Mouse (Mus musculus): ENCODE measurements at regions not wholly inside any gene's neighbourhood (a gene's known extent, or its start where the extent isn't known, plus 50 kb on each side); places are given as distances from the start of the nearest gene placed in this dataset.

DNA sequence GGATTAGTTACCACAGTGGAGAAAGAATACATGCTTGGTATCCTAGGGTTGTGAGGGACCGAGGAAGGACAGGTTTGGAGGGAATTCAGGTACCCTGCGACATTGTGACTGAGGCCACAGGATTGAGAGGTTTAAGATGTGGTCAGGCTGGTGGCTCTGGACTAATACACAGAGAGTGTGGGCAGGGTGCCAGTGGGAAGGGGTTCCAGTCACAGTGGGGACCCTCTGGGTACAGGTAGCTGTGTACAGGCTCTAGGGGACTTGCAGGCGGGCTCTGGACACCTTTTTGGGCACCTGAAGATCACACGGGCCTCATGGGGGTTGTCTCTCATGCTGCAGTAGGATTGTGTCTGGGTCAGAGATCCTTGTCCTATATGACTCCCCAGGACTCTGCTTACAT lies 213.1 kb upstream of the Kcnab2 start:
- Histone ChIP-seq H3K4me2 (replicated peaks; ENCODE audit: low read depth, low read length) (no peak overlapping the region), H3K36me3 (ENCODE audit: control insufficient read depth, insufficient read depth, low read length) (no peaks in the 10 kb centered on the region), H3K27me3 (ENCODE audit: control insufficient read depth, insufficient read depth, low read length) (no peaks in the 10 kb centered on the region), H3K27ac (ENCODE audit: low read depth, low read length) (no peak overlapping the region), H3K4me1 (replicated peaks; ENCODE audit: control insufficient read depth, insufficient read depth, low read length) (no peaks in the 10 kb centered on the region), H3K4me3 (ENCODE audit: low read depth, low read length) (no peak overlapping the region), H3K9me3 (ENCODE audit: control insufficient read depth, low read length) (no peaks in the 10 kb centered on the region), H3K9ac (ENCODE audit: low read depth, low read length) (no peak overlapping the region)
- 90% methylated on average over 4 of the region's 4 CpGs for whole genome bisulfite sequencing
- DNase-seq (ENCODE audit: low spot score) (no peak), ATAC-seq (ENCODE audit: low FRiP score) (no peak)

DNA sequence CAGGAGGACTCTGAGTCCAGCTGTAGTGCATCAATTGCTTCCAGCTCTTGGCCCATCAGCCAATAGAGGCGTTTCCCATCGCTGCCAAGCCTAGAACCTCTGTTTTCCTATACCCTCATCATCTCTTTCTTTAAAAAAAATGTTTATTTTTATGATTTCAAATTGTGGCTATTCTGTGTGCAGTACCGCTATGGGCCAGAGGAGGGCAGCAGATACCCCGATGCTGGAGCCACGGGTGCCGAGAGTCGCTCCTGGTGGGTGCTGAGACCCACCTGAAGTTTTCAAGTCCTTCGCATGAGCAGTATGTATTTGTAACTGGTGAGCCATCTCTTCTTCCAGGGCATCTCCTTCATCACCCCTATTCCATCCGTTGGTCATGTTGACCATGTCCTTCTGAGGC lies 212.2 kb upstream of the Kcnab2 start:
- Histone ChIP-seq H3K27me3 (ENCODE audit: control insufficient read depth, insufficient read depth, low read length) (no peaks in the 10 kb centered on the region), H3K27ac (ENCODE audit: low read depth, low read length) (no peak overlapping the region), H3K4me1 (replicated peaks; ENCODE audit: control insufficient read depth, insufficient read depth, low read length) (no peaks in the 10 kb centered on the region), H3K4me3 (ENCODE audit: low read depth, low read length) (no peak overlapping the region), H3K36me3 (ENCODE audit: control insufficient read depth, insufficient read depth, low read length) (no peaks in the 10 kb centered on the region), H3K9ac (ENCODE audit: low read depth, low read length) (no peak overlapping the region), H3K9me3 (ENCODE audit: control insufficient read depth, low read length) (no peaks in the 10 kb centered on the region), H3K4me2 (replicated peaks; ENCODE audit: low read depth, low read length) (no peak overlapping the region)
- WGBS = 91% methylated on average over 9 of the region's 9 CpGs
- ATAC-seq (ENCODE audit: low FRiP score) (no peak), DNase-seq (ENCODE audit: low spot score) (no peak)

- no peak overlapping the region for H3K27ac ChIP-seq (ENCODE audit: low read depth, low read length)
Measured at GRCm38 (mm10) chr4:152686509-152687081, 208.9 kb upstream of the Kcnab2 start.

GRCm38 (mm10) chr4:152674140-152674539 lies 196.5 kb upstream of the Kcnab2 start:
- Histone ChIP-seq H3K9ac (ENCODE audit: low read depth, low read length) (no peak overlapping the region), H3K4me2 (replicated peaks; ENCODE audit: low read depth, low read length) (no peak overlapping the region), H3K27ac (ENCODE audit: low read depth, low read length) (peak overlapping the region; percentile 62), H3K4me1 (replicated peaks; ENCODE audit: control insufficient read depth, insufficient read depth, low read length) (no peaks in the 10 kb centered on the region), H3K27me3 (ENCODE audit: control insufficient read depth, insufficient read depth, low read length) (no peaks in the 10 kb centered on the region), H3K4me3 (ENCODE audit: low read depth, low read length) (no peak overlapping the region), H3K9me3 (ENCODE audit: control insufficient read depth, low read length) (no peaks in the 10 kb centered on the region), H3K36me3 (ENCODE audit: control insufficient read depth, insufficient read depth, low read length) (no peaks in the 10 kb centered on the region)
- 23% methylated on average over 11 of the region's 11 CpGs for WGBS
- peak; percentile 64 for DNase-seq (ENCODE audit: low spot score)
- ATAC-seq (ENCODE audit: low FRiP score) = peak; percentile 89

More at GRCm38 (mm10) chr4:152686509-152687081, 208.9 kb upstream of the Kcnab2 start:
- H3K4me1 ChIP-seq (replicated peaks; ENCODE audit: control insufficient read depth, insufficient read depth, low read length) = no peaks in the 10 kb centered on the region
- H3K9ac ChIP-seq (ENCODE audit: low read depth, low read length) = no peak overlapping the region
- no peak overlapping the region for H3K4me2 ChIP-seq (replicated peaks; ENCODE audit: low read depth, low read length)
- ATAC-seq (ENCODE audit: low FRiP score) (no peak), DNase-seq (ENCODE audit: low spot score) (no peak)
- H3K4me3 ChIP-seq (ENCODE audit: low read depth, low read length) = no peak overlapping the region
- 58% methylated on average over 12 of the region's 12 CpGs for WGBS
- no peaks in the 10 kb centered on the region for H3K36me3 ChIP-seq (ENCODE audit: control insufficient read depth, insufficient read depth, low read length)
- no peaks in the 10 kb centered on the region for H3K27me3 ChIP-seq (ENCODE audit: control insufficient read depth, insufficient read depth, low read length)
- H3K9me3 ChIP-seq (ENCODE audit: control insufficient read depth, low read length) = no peaks in the 10 kb centered on the region

DNA sequence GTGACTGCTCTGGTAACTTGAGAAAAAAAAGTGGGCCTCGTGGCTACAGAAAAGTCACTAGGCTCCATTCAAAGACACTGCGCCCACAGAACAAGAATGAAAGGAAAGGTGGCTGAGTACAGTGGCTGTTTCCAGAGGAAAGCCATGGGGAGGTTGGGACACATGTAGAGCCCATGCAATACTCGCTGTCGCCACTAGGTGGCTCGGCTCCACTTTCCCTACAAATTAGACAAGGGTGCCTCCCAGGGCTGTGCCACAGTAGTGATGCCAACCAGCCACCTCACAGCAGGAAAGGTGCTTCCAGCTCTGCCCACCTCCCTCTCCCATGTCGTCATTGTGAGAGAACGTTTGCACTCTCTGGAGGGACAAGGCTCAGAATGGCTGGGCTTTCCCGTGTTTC lies 185.8 kb upstream of the Kcnab2 start:
- Histone ChIP-seq H3K4me1 (replicated peaks; ENCODE audit: control insufficient read depth, insufficient read depth, low read length) (no peaks in the 10 kb centered on the region), H3K9ac (ENCODE audit: low read depth, low read length) (no peak overlapping the region), H3K9me3 (ENCODE audit: control insufficient read depth, low read length) (no peaks in the 10 kb centered on the region), H3K27ac (ENCODE audit: low read depth, low read length) (no peak overlapping the region), H3K36me3 (ENCODE audit: control insufficient read depth, insufficient read depth, low read length) (no peaks in the 10 kb centered on the region), H3K4me2 (replicated peaks; ENCODE audit: low read depth, low read length) (no peak overlapping the region), H3K27me3 (ENCODE audit: control insufficient read depth, insufficient read depth, low read length) (no peaks in the 10 kb centered on the region), H3K4me3 (ENCODE audit: low read depth, low read length) (no peak overlapping the region)
- 39% methylated on average over 8 of the region's 8 CpGs for WGBS
- DNase-seq (ENCODE audit: low spot score) = peak; percentile 58
- 0 out of 2 replicates have a peak, but pooled peaks have one; percentile 43 for ATAC-seq (ENCODE audit: low FRiP score)

- Histone ChIP-seq H3K27ac (ENCODE audit: low read depth, low read length) (no peak overlapping the region), H3K36me3 (ENCODE audit: control insufficient read depth, insufficient read depth, low read length) (no peaks in the 10 kb centered on the region), H3K9me3 (ENCODE audit: control insufficient read depth, low read length) (no peaks in the 10 kb centered on the region), H3K27me3 (ENCODE audit: control insufficient read depth, insufficient read depth, low read length) (no peaks in the 10 kb centered on the region), H3K4me3 (ENCODE audit: low read depth, low read length) (no peak overlapping the region), H3K4me2 (replicated peaks; ENCODE audit: low read depth, low read length) (no peak overlapping the region), H3K9ac (ENCODE audit: low read depth, low read length) (no peak overlapping the region), H3K4me1 (replicated peaks; ENCODE audit: control insufficient read depth, insufficient read depth, low read length) (no peaks in the 10 kb centered on the region)
- no peak for ATAC-seq (ENCODE audit: low FRiP score)
- DNase-seq (ENCODE audit: low spot score) = no peak
- 90% methylated on average over 12 of the region's 12 CpGs for WGBS
Measured at GRCm38 (mm10) chr4:152663069-152663468, 185.4 kb upstream of the Kcnab2 start.

DNA sequence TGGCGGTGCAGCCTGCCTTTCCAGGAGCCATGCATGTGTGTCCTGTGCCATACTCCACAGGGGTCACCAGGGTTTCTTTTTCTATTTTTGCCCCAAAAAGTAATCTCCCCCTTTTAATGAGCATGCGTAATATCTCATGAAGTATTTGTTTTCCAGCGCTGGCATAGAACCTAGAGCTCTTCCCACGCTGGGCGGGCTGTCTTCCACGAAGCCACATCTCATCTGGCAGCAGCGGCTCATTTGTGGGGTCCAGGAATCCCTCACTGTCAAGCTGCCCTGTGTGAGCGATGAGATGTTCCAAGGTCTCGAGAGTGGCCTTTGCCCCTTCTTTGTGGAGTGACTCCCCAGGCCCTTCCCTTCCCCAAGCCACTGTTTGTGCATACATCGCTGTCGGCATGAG lies 184.8 kb upstream of the Kcnab2 start:
- no peak for ATAC-seq (ENCODE audit: low FRiP score)

DNA sequence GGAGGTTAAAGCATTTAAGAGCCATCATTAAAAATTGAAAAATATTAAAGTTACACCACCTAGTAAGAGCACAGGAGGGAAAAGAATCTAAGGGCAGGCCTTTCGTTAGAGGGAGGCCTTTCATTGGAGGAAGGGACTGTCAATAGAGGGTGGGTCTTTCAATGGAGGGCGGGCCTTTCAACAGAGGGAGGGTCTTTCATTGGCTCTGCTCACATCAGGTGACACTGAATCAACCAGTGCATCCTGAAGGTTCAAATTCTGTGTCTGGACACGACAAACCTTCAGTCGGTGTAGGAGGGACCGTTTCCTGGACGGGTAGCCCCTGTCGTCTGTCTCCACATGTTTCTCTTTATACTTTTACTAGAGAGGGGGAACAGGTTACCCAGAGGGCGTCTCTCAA lies 172.5 kb upstream of the Kcnab2 start:
- Histone ChIP-seq H3K27me3 (ENCODE audit: control insufficient read depth, insufficient read depth, low read length) (no peaks in the 10 kb centered on the region), H3K9me3 (ENCODE audit: control insufficient read depth, low read length) (no peaks in the 10 kb centered on the region), H3K4me2 (replicated peaks; ENCODE audit: low read depth, low read length) (no peak overlapping the region), H3K4me3 (ENCODE audit: low read depth, low read length) (no peak overlapping the region), H3K27ac (ENCODE audit: low read depth, low read length) (no peak overlapping the region), H3K9ac (ENCODE audit: low read depth, low read length) (no peak overlapping the region), H3K36me3 (ENCODE audit: control insufficient read depth, insufficient read depth, low read length) (no peaks in the 10 kb centered on the region), H3K4me1 (replicated peaks; ENCODE audit: control insufficient read depth, insufficient read depth, low read length) (no peaks in the 10 kb centered on the region)
- no peak for ATAC-seq (ENCODE audit: low FRiP score)
- WGBS = 82% methylated on average over 8 of the region's 8 CpGs
- DNase-seq (ENCODE audit: low spot score) = no peak

More for the DNA sequence above, 184.8 kb upstream of the Kcnab2 start:
- Histone ChIP-seq H3K4me1 (replicated peaks; ENCODE audit: control insufficient read depth, insufficient read depth, low read length) (no peaks in the 10 kb centered on the region), H3K9ac (ENCODE audit: low read depth, low read length) (no peak overlapping the region), H3K4me2 (replicated peaks; ENCODE audit: low read depth, low read length) (no peak overlapping the region), H3K27ac (ENCODE audit: low read depth, low read length) (no peak overlapping the region), H3K9me3 (ENCODE audit: control insufficient read depth, low read length) (no peaks in the 10 kb centered on the region), H3K27me3 (ENCODE audit: control insufficient read depth, insufficient read depth, low read length) (no peaks in the 10 kb centered on the region), H3K4me3 (ENCODE audit: low read depth, low read length) (no peak overlapping the region), H3K36me3 (ENCODE audit: control insufficient read depth, insufficient read depth, low read length) (no peaks in the 10 kb centered on the region)
- no peak for DNase-seq (ENCODE audit: low spot score)
- WGBS = 79% methylated on average over 11 of the region's 11 CpGs

DNA sequence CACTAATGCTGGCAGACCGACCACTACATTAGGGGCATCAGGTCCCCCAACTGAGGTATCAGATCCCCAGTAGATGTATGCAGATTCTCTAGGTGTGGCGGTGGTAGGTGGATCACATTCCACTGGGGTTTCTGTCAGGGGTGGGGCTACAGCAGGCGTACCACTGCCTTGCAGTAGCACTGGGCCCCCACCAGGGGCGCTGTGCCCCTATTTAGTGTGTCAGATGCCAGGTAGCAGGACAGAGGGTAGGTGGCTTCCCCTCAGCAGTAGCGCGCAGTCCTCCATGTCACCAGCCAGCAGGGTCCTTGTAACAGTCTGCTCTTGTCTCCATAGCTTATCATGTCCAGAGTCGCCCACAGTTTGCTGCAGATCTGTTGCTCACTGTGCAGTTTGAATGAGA lies 169.9 kb upstream of the Kcnab2 start:
- Histone ChIP-seq H3K4me1 (replicated peaks; ENCODE audit: control insufficient read depth, insufficient read depth, low read length) (no peaks in the 10 kb centered on the region), H3K4me3 (ENCODE audit: low read depth, low read length) (no peak overlapping the region), H3K27me3 (ENCODE audit: control insufficient read depth, insufficient read depth, low read length) (no peaks in the 10 kb centered on the region), H3K36me3 (ENCODE audit: control insufficient read depth, insufficient read depth, low read length) (no peaks in the 10 kb centered on the region), H3K9me3 (ENCODE audit: control insufficient read depth, low read length) (no peaks in the 10 kb centered on the region), H3K4me2 (replicated peaks; ENCODE audit: low read depth, low read length) (no peak overlapping the region), H3K27ac (ENCODE audit: low read depth, low read length) (no peak overlapping the region), H3K9ac (ENCODE audit: low read depth, low read length) (no peak overlapping the region)
- DNase-seq (ENCODE audit: low spot score) (peak; percentile 60), ATAC-seq (ENCODE audit: low FRiP score) (peak; percentile 47; the same call in 1 of the 2 replicates)
- 60% methylated on average over 7 of the region's 7 CpGs for WGBS
